Mouse (Mus musculus): ENCODE data around the gene Cebpz.

- TF ChIP-seq CTCF (conservative IDR thresholded peaks at IDR 0.05; ENCODE audit: low read length) (no peak), POU5F1 (IDR thresholded peaks at IDR 0.05; ENCODE audit: borderline replicate concordance, low read length) (no peak)
Measured at GRCm38 (mm10) chr17:78983736-78984135, 46.9 kb upstream of the Cebpz start.
